Mouse (Mus musculus) spleen, postnatal 14 days (tissue): ENCODE data around the gene Gm8220.
"Not testable (repeated sequence)": the region's sequence is repeated elsewhere in the genome, so short reads cannot be mapped to it uniquely, and the experiment has no call there.

Source experiments
- DNase-seq, 2 experiments: peaks; one replicate each; pipeline ENCODE4 v3.0.0; 2021 to 2022; ENCODE audit warnings: low spot score in 2 of 2

The Gm8220 gene

GRCm38 (mm10) chr14:44285280-44285679 lies at the start of gene Gm8220:
Gene Gm8220, plus strand, starts transcription at chr14:44285580.
- not testable (repeated sequence) for DNase-seq

- DNase-seq: no peak
Measured at GRCm38 (mm10) chr14:44248039-44248438, 37.3 kb upstream of the Gm8220 start.

- DNase-seq: not testable (repeated sequence)
Measured at GRCm38 (mm10) chr14:44312049-44312448, 26.7 kb downstream of the Gm8220 start.

GRCm38 (mm10) chr14:44338484-44338883 lies 53.1 kb downstream of the Gm8220 start, which contains the start of gene Gm5930:
Gene Gm5930, minus strand, starts transcription at chr14:44338584.
- DNase-seq: not testable (repeated sequence)
